Mouse (Mus musculus) T-helper 17 cell (primary cell): Measurements from ENCODE around the gene Uckl1.

ENCODE experiments used
- in situ Hi-C, 2 experiments: fragments of 300-600 bp; cut with MboI, MseI; formaldehyde crosslinking; loops; 1 replicate in 1 of 2; 2 replicates in 1 of 2; pipeline ENCODE4 v1.15.1; 2025; ENCODE audit warnings: high pct_unique_total_duplicates in 2 of 2

Uckl1 gene

GRCm38 (mm10) chr2:181591528-181592085 is 6.9 kb upstream of the Uckl1 start, which contains the start of gene Prpf6:
Gene Prpf6, plus strand, starts transcription at chr2:181591868.
- in situ Hi-C loops = loop anchor here in 1 of 2 experiments (25.0 kb wide), 1 partner anchor 879 kb away; the partner anchor contains the start of genes Dido1 and Gid8

- in situ Hi-C loops = loop anchor here in 1 of 2 experiments (25.0 kb wide), 1 partner anchor 878 kb away; the partner anchor contains the start of genes Dido1 and Gid8
Measured at GRCm38 (mm10) chr2:181590471-181590870, 5.8 kb upstream of the Uckl1 start.

- in situ Hi-C loops = loop anchor here in 1 of 2 experiments (25.0 kb wide), 1 partner anchor 877 kb away; the partner anchor contains the start of genes Dido1 and Gid8
Measured at GRCm38 (mm10) chr2:181589732-181590105, 5.0 kb upstream of the Uckl1 start.

GRCm38 (mm10) chr2:181589011-181589731 is 4.5 kb upstream of the Uckl1 start:
- in situ Hi-C loops = loop anchor here in 1 of 2 experiments (25.0 kb wide), 1 partner anchor 877 kb away; the partner anchor contains the start of genes Dido1 and Gid8

GRCm38 (mm10) chr2:181588229-181588780 is 3.6 kb upstream of the Uckl1 start:
- in situ Hi-C loops = loop anchor here in 1 of 2 experiments (25.0 kb wide), 1 partner anchor 876 kb away; the partner anchor contains the start of genes Dido1 and Gid8

- in situ Hi-C loops = loop anchor here in 1 of 2 experiments (25.0 kb wide), 1 partner anchor 875 kb away; the partner anchor contains the start of genes Dido1 and Gid8
Measured at GRCm38 (mm10) chr2:181587796-181588195, 3.1 kb upstream of the Uckl1 start.

GRCm38 (mm10) chr2:181586124-181586523 is 1.4 kb upstream of the Uckl1 start:
- in situ Hi-C loops = loop anchor here in 1 of 2 experiments (25.0 kb wide), 1 partner anchor 874 kb away; the partner anchor contains the start of genes Dido1 and Gid8

GRCm38 (mm10) chr2:181585506-181585905 is 814 bp upstream of the Uckl1 start:
- in situ Hi-C loops = loop anchor here in 1 of 2 experiments (25.0 kb wide), 1 partner anchor 873 kb away; the partner anchor contains the start of genes Dido1 and Gid8

- in situ Hi-C loops = loop anchor here in 1 of 2 experiments (5.0 to 25.0 kb wide), 2 partner anchors 201 to 871 kb away; partner anchors contain the start of genes Dido1, Gid8 and Lime1
Measured at GRCm38 (mm10) chr2:181583460-181584257, 1.0 kb downstream of the Uckl1 start.

GRCm38 (mm10) chr2:181582939-181583338 is 1.8 kb downstream of the Uckl1 start:
- in situ Hi-C loops = loop anchor here in 1 of 2 experiments (5.0 to 25.0 kb wide), 2 partner anchors 201 to 871 kb away; partner anchors contain the start of genes Dido1, Gid8 and Lime1

GRCm38 (mm10) chr2:181582358-181582757 is 2.3 kb downstream of the Uckl1 start:
- in situ Hi-C loops = loop anchor here in 1 of 2 experiments (5.0 to 25.0 kb wide), 2 partner anchors 200 to 870 kb away; partner anchors contain the start of genes Dido1, Gid8 and Lime1

GRCm38 (mm10) chr2:181581402-181582120 is 3.1 kb downstream of the Uckl1 start:
- in situ Hi-C loops = loop anchor here in 1 of 2 experiments (5.0 to 25.0 kb wide), 2 partner anchors 199 to 869 kb away; partner anchors contain the start of genes Dido1, Gid8 and Lime1

- in situ Hi-C loops = loop anchor here in 1 of 2 experiments (5.0 to 25.0 kb wide), 2 partner anchors 199 to 869 kb away; partner anchors contain the start of genes Dido1, Gid8 and Lime1
Measured at GRCm38 (mm10) chr2:181581016-181581401, 3.7 kb downstream of the Uckl1 start.

GRCm38 (mm10) chr2:181580131-181580772 is 4.4 kb downstream of the Uckl1 start:
- in situ Hi-C loops = loop anchor here in 1 of 2 experiments (5.0 to 25.0 kb wide), 2 partner anchors 198 to 868 kb away; partner anchors contain the start of genes Dido1, Gid8 and Lime1

- in situ Hi-C loops = loop anchor here (5.0 to 25.0 kb wide), 4 partner anchors 52 to 867 kb away; partner anchors contain the start of genes Dido1 (in 1 of the 2), Gid8 (in 1 of the 2) and Lime1 (in 1 of the 2)
Measured at GRCm38 (mm10) chr2:181579681-181580080, 5.0 kb downstream of the Uckl1 start.

- in situ Hi-C loops = loop anchor here (5.0 to 25.0 kb wide), 3 partner anchors 52 to 867 kb away; partner anchors contain the start of genes Dido1 (in 1 of the 2) and Gid8 (in 1 of the 2)
Measured at GRCm38 (mm10) chr2:181578790-181579618, 5.7 kb downstream of the Uckl1 start.

GRCm38 (mm10) chr2:181577981-181578581 is 6.6 kb downstream of the Uckl1 start:
- in situ Hi-C loops = loop anchor here (5.0 to 25.0 kb wide), 3 partner anchors 51 to 866 kb away; partner anchors contain the start of genes Dido1 (in 1 of the 2) and Gid8 (in 1 of the 2)
